Mouse (Mus musculus): ENCODE data around the gene Col11a1.

- TF ChIP-seq POLR2A (IDR thresholded peaks at IDR 0.05; ENCODE audit: low read depth, low read length), result no peak
- TF ChIP-seq CTCF (IDR thresholded peaks at IDR 0.05; ENCODE audit: extremely low read depth, insufficient read length, insufficient replicate concordance, low read depth, low read length), result no peak
Observed at GRCm38 (mm10) chr3:114147140-114147539, 116.8 kb downstream of the Col11a1 start.
